Mouse (Mus musculus): Measurements from ENCODE around the gene Gm20869.
"Not testable (repeated sequence)": the region's sequence is repeated elsewhere in the genome, so short reads cannot be mapped to it uniquely, and the experiment has no call there.

Gm20869 gene

DNA sequence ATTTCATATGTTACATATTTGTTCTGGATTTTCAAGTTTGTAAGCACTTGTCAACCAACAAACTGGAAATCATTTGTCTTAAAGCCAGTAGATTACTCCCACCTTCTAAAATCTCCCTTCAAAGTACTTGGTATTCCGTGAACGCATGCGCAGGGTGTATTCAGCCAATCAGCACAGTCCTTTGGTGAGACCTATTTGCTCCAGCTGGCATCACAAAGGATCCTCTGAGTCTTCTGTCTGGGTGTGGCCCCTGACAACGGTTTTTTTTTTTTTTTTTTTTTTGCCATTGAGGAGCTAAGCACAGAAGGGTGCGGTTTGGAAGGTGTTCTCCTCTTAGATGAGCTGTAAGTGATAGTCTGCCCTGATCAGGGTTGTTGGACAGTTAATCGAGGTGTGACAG lies at the start of gene Gm20869:
Gene Gm20869 (plus strand): TSS at position 301 of the 400 bp plus-strand sequence.
- not testable (repeated sequence) for DNase-seq (ENCODE audit: low spot score)
